Mouse (Mus musculus) lung, adult 2 months (tissue): ENCODE results near the gene Bicdl1.

ENCODE experiments used
- CTCF ChIP-seq: fragments of 200-500 bp; IDR thresholded peaks from 2 replicates; pipeline ENCODE4 v1.5.1; 2011; ENCODE audit warnings: mild to moderate bottlenecking, low read length, control low read depth; ENCODE audit not compliant: insufficient read depth
- POLR2A ChIP-seq: fragments of 200-500 bp; IDR thresholded peaks from 2 replicates; pipeline ENCODE4 v1.6.1; 2011; ENCODE audit warnings: low read depth, mild to moderate bottlenecking, control low read depth, low read length, borderline replicate concordance; ENCODE audit errors: extremely low read depth

GRCm38 (mm10) chr5:115667894-115668293, 63.5 kb downstream of the Bicdl1 start:
- TF ChIP-seq CTCF (no peak), POLR2A (no peak)
